10 mouse cellular contexts compared by ENCODE assay signal in genomic region chr9:47838890-47839691, GRCm38 (mm10).
A peak's percentile ranks its signal among the peaks of the same experiment; 100 is the strongest.
DNase-seq lines count a peak whose midpoint lies in the region; ATAC-seq and TF ChIP-seq lines count a peak whose summit lies in the region.
"Had no signal": no experiment of that assay in that cellular context is flagged by ENCODE, and none has a peak within 500 bp of the region (broad histone marks: within the 10 kb centered on the region; RNA-seq: fewer than 3 reads in every experiment).

No protein-coding gene starts in this region.

- WGBS in lung, embryonic 15.5 days, result 40% methylated on average over 15 of the region's 15 CpGs
- 9% methylated on average over 15 of the region's 15 CpGs for WGBS in forebrain, embryonic 13.5 days
- WGBS in hindbrain, embryonic 14.5 days, result 14% methylated on average over 15 of the region's 15 CpGs
- WGBS in midbrain, embryonic 14.5 days, result 11% methylated on average over 15 of the region's 15 CpGs
- WGBS in liver, postnatal 0 days (ENCODE audit: insufficient replicate concordance), result 55% methylated on average over 15 of the region's 15 CpGs
- 52% methylated on average over 15 of the region's 15 CpGs for WGBS in heart, adult 2 months

- TF ChIP-seq CTCF in liver, postnatal 0 days (IDR thresholded peaks at IDR 0.05; ENCODE audit: low read depth), result no peak
- TF ChIP-seq CTCF in heart, adult 2 months (IDR thresholded peaks at IDR 0.05), result no peak

- TF ChIP-seq EP300 in liver, postnatal 0 days (IDR thresholded peaks at IDR 0.05; ENCODE audit: low read depth), result no peak
- no peak for TF ChIP-seq EP300 in heart, adult 2 months (IDR thresholded peaks at IDR 0.05; ENCODE audit: insufficient read depth, low read depth, low read length)

- intact Hi-C loops in heart, adult 2 months (cut with DNase I), result no loop called here

- no peak for DNase-seq in lung, postnatal 10 days
- no peak for DNase-seq in hindbrain, embryonic 14.5 days (ENCODE audit: low spot score)
- peak; percentile 60 for DNase-seq in midbrain, embryonic 14.5 days
- DNase-seq in liver, postnatal 0 days, result no peak
- DNase-seq in heart, adult 2 months, result no peak
- DNase-seq in thymus, postnatal 0 days (ENCODE audit: low spot score), result no peak

- no peak for TF ChIP-seq POLR2A in heart, adult 2 months (IDR thresholded peaks at IDR 0.05; ENCODE audit: insufficient read depth, low read depth, low read length)

- ATAC-seq in lung, embryonic 15.5 days (ENCODE audit: borderline replicate concordance, extremely low read depth, low FRiP score, low TSS enrichment), result no peak
- ATAC-seq in forebrain, embryonic 13.5 days, result peak; percentile 62
- ATAC-seq in hindbrain, embryonic 14.5 days (ENCODE audit: low FRiP score), result peak; percentile 55; the same call in 1 of the 2 replicates
- no peak; the same call in 1 of the 2 replicates for ATAC-seq in midbrain, embryonic 14.5 days (ENCODE audit: low FRiP score, low TSS enrichment)
- ATAC-seq in liver, postnatal 0 days, result no peak

- H3K36me3 ChIP-seq in lung, embryonic 15.5 days, result no peaks in the 10 kb centered on the region
- H3K36me3 ChIP-seq in forebrain, embryonic 13.5 days (ENCODE audit: poor library complexity, severe bottlenecking), result peaks cover 4% of the 10 kb centered on the region; the same call in 1 of the 2 replicates
- H3K36me3 ChIP-seq in hindbrain, embryonic 14.5 days (replicated peaks; ENCODE audit: control insufficient read depth, insufficient read depth), result no peaks in the 10 kb centered on the region
- H3K36me3 ChIP-seq in midbrain, embryonic 14.5 days (ENCODE audit: control insufficient read depth, insufficient read depth, low read length), result no peaks in the 10 kb centered on the region
- H3K36me3 ChIP-seq in liver, postnatal 0 days (replicated peaks; ENCODE audit: insufficient read depth, low read length), result no peaks in the 10 kb centered on the region
- H3K36me3 ChIP-seq in heart, adult 2 months (ENCODE audit: control insufficient read depth, insufficient read depth, low read length), result no peaks in the 10 kb centered on the region
- H3K36me3 ChIP-seq: heart, embryonic 13.5 days; intestine, embryonic 15.5 days had no signal

- no peak overlapping the region for H3K9ac ChIP-seq in lung, embryonic 15.5 days
- no peak overlapping the region for H3K9ac ChIP-seq in forebrain, embryonic 13.5 days
- no peak overlapping the region for H3K9ac ChIP-seq in hindbrain, embryonic 14.5 days
- no peak overlapping the region for H3K9ac ChIP-seq in midbrain, embryonic 14.5 days (replicated peaks; ENCODE audit: low read length)
- H3K9ac ChIP-seq in liver, postnatal 0 days (replicated peaks), result no peak overlapping the region
- H3K9ac ChIP-seq in heart, adult 2 months (ENCODE audit: low read depth, low read length), result no peak overlapping the region
- H3K9ac ChIP-seq: heart, embryonic 13.5 days; intestine, embryonic 15.5 days had no signal

- no peak overlapping the region for H3K4me2 ChIP-seq in lung, embryonic 15.5 days
- H3K4me2 ChIP-seq in forebrain, embryonic 13.5 days, result no peak overlapping the region
- H3K4me2 ChIP-seq in hindbrain, embryonic 14.5 days (replicated peaks), result no peak overlapping the region
- H3K4me2 ChIP-seq in midbrain, embryonic 14.5 days (ENCODE audit: low read length), result no peak overlapping the region
- no peak overlapping the region for H3K4me2 ChIP-seq in liver, postnatal 0 days (ENCODE audit: low read depth, low read length)
- H3K4me2 ChIP-seq: heart, embryonic 13.5 days; intestine, embryonic 15.5 days had no signal

- H3K9me3 ChIP-seq in lung, embryonic 15.5 days, result no peaks in the 10 kb centered on the region
- no peaks in the 10 kb centered on the region for H3K9me3 ChIP-seq in forebrain, embryonic 13.5 days (replicated peaks)
- no peaks in the 10 kb centered on the region for H3K9me3 ChIP-seq in hindbrain, embryonic 14.5 days (ENCODE audit: control insufficient read depth, low read length)
- no peaks in the 10 kb centered on the region for H3K9me3 ChIP-seq in midbrain, embryonic 14.5 days (ENCODE audit: control insufficient read depth, low read length)
- H3K9me3 ChIP-seq in liver, postnatal 0 days (ENCODE audit: low read length), result no peaks in the 10 kb centered on the region
- H3K9me3 ChIP-seq: heart, embryonic 13.5 days; intestine, embryonic 15.5 days had no signal

- H3K27me3 ChIP-seq in lung, embryonic 15.5 days, result no peaks in the 10 kb centered on the region
- H3K27me3 ChIP-seq in forebrain, embryonic 13.5 days, result peaks cover 6% of the 10 kb centered on the region; the same call in 1 of the 2 replicates
- no peaks in the 10 kb centered on the region for H3K27me3 ChIP-seq in hindbrain, embryonic 14.5 days (ENCODE audit: control insufficient read depth, insufficient read depth, low read length)
- no peaks in the 10 kb centered on the region for H3K27me3 ChIP-seq in midbrain, embryonic 14.5 days (ENCODE audit: control insufficient read depth, insufficient read depth, low read length)
- H3K27me3 ChIP-seq in liver, postnatal 0 days (ENCODE audit: insufficient read depth, low read length), result no peaks in the 10 kb centered on the region
- H3K27me3 ChIP-seq in heart, adult 2 months (ENCODE audit: control insufficient read depth, insufficient read depth, low read length), result no peaks in the 10 kb centered on the region; the same call in 1 of the 2 replicates
- H3K27me3 ChIP-seq: heart, embryonic 13.5 days; intestine, embryonic 15.5 days had no signal

- H3K27ac ChIP-seq in lung, embryonic 15.5 days, result peak overlapping the region; percentile 16; the same call in 1 of the 2 replicates
- H3K27ac ChIP-seq in forebrain, embryonic 13.5 days, result no peak overlapping the region; the same call in 1 of the 2 replicates
- peak overlapping the region; percentile 54; the same call in 1 of the 2 replicates for H3K27ac ChIP-seq in hindbrain, embryonic 14.5 days
- H3K27ac ChIP-seq in midbrain, embryonic 14.5 days (replicated peaks; ENCODE audit: low read depth, low read length), result no peak overlapping the region
- H3K27ac ChIP-seq in liver, postnatal 0 days (ENCODE audit: low read depth), result no peak overlapping the region
- no peak overlapping the region for H3K27ac ChIP-seq in heart, adult 2 months
- H3K27ac ChIP-seq: heart, embryonic 13.5 days; intestine, embryonic 15.5 days had no signal

- no peaks in the 10 kb centered on the region for H3K4me1 ChIP-seq in lung, embryonic 15.5 days
- peaks cover 28% of the 10 kb centered on the region for H3K4me1 ChIP-seq in forebrain, embryonic 13.5 days
- peaks cover 21% of the 10 kb centered on the region for H3K4me1 ChIP-seq in hindbrain, embryonic 14.5 days (replicated peaks; ENCODE audit: control insufficient read depth, insufficient read depth, low read length)
- peaks cover 13% of the 10 kb centered on the region; the same call in 1 of the 2 replicates for H3K4me1 ChIP-seq in midbrain, embryonic 14.5 days (ENCODE audit: control insufficient read depth, insufficient read depth, low read length)
- H3K4me1 ChIP-seq in liver, postnatal 0 days (ENCODE audit: insufficient read depth), result no peaks in the 10 kb centered on the region
- H3K4me1 ChIP-seq in heart, adult 2 months (ENCODE audit: control insufficient read depth, insufficient read depth, low read length), result no peaks in the 10 kb centered on the region
- H3K4me1 ChIP-seq: heart, embryonic 13.5 days had no signal

- no peaks in the 10 kb centered on the region for H3K79me2 ChIP-seq in heart, adult 2 months (replicated peaks; ENCODE audit: control insufficient read depth, insufficient read depth, low read length)

- H3K4me3 ChIP-seq in lung, embryonic 15.5 days, result no peak overlapping the region
- H3K4me3 ChIP-seq in forebrain, embryonic 13.5 days, result no peak overlapping the region
- no peak overlapping the region for H3K4me3 ChIP-seq in hindbrain, embryonic 14.5 days (replicated peaks; ENCODE audit: low read length)
- H3K4me3 ChIP-seq in midbrain, embryonic 14.5 days (replicated peaks; ENCODE audit: low read depth, low read length), result no peak overlapping the region
- no peak overlapping the region for H3K4me3 ChIP-seq in liver, postnatal 0 days (ENCODE audit: low read depth, low read length)
- H3K4me3 ChIP-seq in heart, adult 2 months, result no peak overlapping the region
- H3K4me3 ChIP-seq: heart, embryonic 13.5 days; intestine, embryonic 15.5 days had no signal

Comparison
In these comparisons a context has a peak if more than half of its experiments do, and no peak if none do; other contexts are left out.
1. ATAC-seq: peak in forebrain, embryonic 13.5 days (single experiment) and hindbrain, embryonic 14.5 days (single experiment); none in lung, embryonic 15.5 days (single experiment), midbrain, embryonic 14.5 days (single experiment) and liver, postnatal 0 days (single experiment).
2. H3K27ac ChIP-seq: peak in lung, embryonic 15.5 days (single experiment) and hindbrain, embryonic 14.5 days (single experiment); none in forebrain, embryonic 13.5 days (single experiment), midbrain, embryonic 14.5 days (single experiment), liver, postnatal 0 days (single experiment) and heart, adult 2 months (single experiment).